Mouse (Mus musculus) stomach, embryonic 14.5 days (tissue): ENCODE data around the gene Gse1. TPM values are rescaled to one million over a fixed set of nuclear protein-coding genes. Genes with fewer than 3 reads are reported as not detected.

Experiments
- ATAC-seq: fragments of 200-750 bp; cut with Nextera tagmentation; 2 replicates; pipeline ENCODE4 v1.8.0; 2017; ENCODE audit warnings: low read depth, moderate TSS enrichment; ENCODE audit not compliant: insufficient number of reproducible peaks, insufficient read depth, low FRiP score
- H3K27ac ChIP-seq: fragments of 300-500 bp; sonication (generic); 2 replicates; pipeline ENCODE4 v1.5.1; 2014; ENCODE audit warnings: mild to moderate bottlenecking, low read length, moderate library complexity, mixed read lengths
- H3K27me3 ChIP-seq: fragments of 300-500 bp; sonication (generic); 2 replicates; pipeline ENCODE4 v1.6.1; 2014; ENCODE audit warnings: low read length, control low read depth, mixed read lengths; ENCODE audit not compliant: control insufficient read depth, insufficient read depth
- H3K36me3 ChIP-seq: fragments of 300-500 bp; sonication (generic); 2 replicates; pipeline ENCODE4 v1.6.1; 2014; ENCODE audit warnings: mild to moderate bottlenecking, control low read depth, low read length, moderate library complexity, mixed read lengths; ENCODE audit not compliant: control insufficient read depth, insufficient read depth
- H3K4me1 ChIP-seq: fragments of 300-500 bp; sonication (generic); 2 replicates; pipeline ENCODE4 v1.6.1; 2014; ENCODE audit warnings: low read length, control low read depth, mixed read lengths; ENCODE audit not compliant: control insufficient read depth, insufficient read depth
- H3K4me2 ChIP-seq: fragments of 300-500 bp; sonication (generic); replicated peaks from 2 replicates; pipeline ENCODE4 v1.6.1; 2014; ENCODE audit warnings: low read depth, low read length, control low read depth
- H3K4me3 ChIP-seq: fragments of 300-500 bp; sonication (generic); 2 replicates; pipeline ENCODE4 v1.5.1; 2014; ENCODE audit warnings: low read depth, low read length, control low read depth
- H3K9ac ChIP-seq: fragments of 300-500 bp; sonication (generic); replicated peaks from 2 replicates; pipeline ENCODE4 v1.6.1; 2014; ENCODE audit warnings: low read depth, mild to moderate bottlenecking, control low read depth, low read length, moderate library complexity, mixed read lengths
- H3K9me3 ChIP-seq: fragments of 300-500 bp; sonication (generic); 2 replicates; pipeline ENCODE4 v1.6.1; 2016; ENCODE audit warnings: low read depth, low read length, control low read depth; ENCODE audit not compliant: control insufficient read depth
- WGBS: fragments of 180-500 bp; shearing (Covaris S2); extraction: QIAGEN DNeasy Blood & Tissue Kit; methylation state at CpG from one replicate; pipeline ENCODE4 v1.1.7; 2014; 5-methylcytosine and 5-hydroxymethylcytosine counted together
- polyA plus RNA-seq: library from polyadenylated mRNA; unstranded; fragments of >200 nt; fragmentation: Nextera tagmentation; extraction: Ambion mirVana; gene quantifications from 2 replicates; pipeline ENCODE4 v1.2.1, GENCODE M21; 2014

Gene Gse1
- polyA plus RNA-seq, 1 experiment from 2014 or later: 11.1 TPM

DNA sequence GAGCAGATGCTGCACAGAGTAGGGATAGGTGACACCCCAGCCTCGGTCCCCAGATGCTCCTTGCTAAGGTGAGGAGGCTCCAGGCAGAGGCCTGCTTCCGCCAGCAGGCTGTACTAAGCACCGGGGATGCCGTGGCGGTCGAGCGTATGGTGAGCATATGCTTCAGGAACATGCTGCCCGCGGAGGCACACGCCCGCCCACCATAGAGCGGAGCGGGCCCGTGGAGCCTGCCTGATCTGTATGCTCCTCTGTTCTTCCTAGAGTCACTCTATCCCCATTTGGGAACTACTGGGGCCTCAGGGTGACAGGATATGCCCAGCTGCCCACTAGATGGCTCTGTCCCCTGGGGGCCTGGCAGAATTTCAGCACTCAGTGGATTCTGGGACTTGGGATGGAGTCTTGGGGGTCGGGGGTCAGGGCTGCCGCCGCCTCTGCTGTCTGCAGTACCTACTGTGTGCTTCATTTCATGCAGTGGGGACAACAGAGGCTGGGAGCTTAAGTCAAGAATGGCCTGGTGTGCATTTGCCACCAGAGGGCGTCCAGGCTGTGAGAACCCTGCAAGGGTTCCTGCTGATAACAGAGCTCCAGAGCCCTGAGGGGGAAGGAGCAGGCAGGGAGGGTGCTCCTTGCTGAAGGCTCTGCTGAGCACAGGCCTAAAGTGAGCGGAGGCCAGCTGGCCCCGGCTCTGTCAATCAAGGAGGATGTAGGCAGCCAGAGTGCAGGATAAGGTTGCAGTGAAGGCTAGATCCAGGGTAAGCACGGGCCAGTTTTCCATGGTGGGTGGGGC is 60.1 kb downstream of the Gse1 start:
- Histone ChIP-seq H3K9ac (no peak overlapping the region), H3K36me3 (no peaks in the 10 kb centered on the region), H3K9me3 (no peaks in the 10 kb centered on the region), H3K27me3 (no peaks in the 10 kb centered on the region), H3K4me3 (no peak overlapping the region), H3K27ac (no peak overlapping the region), H3K4me2 (no peak overlapping the region), H3K4me1 (peaks cover 57% of the 10 kb centered on the region)
- ATAC-seq: 0 out of 2 replicates have a peak, but pooled peaks have one; percentile 38
- WGBS: 54% methylated on average over 21 of the region's 21 CpGs

DNA sequence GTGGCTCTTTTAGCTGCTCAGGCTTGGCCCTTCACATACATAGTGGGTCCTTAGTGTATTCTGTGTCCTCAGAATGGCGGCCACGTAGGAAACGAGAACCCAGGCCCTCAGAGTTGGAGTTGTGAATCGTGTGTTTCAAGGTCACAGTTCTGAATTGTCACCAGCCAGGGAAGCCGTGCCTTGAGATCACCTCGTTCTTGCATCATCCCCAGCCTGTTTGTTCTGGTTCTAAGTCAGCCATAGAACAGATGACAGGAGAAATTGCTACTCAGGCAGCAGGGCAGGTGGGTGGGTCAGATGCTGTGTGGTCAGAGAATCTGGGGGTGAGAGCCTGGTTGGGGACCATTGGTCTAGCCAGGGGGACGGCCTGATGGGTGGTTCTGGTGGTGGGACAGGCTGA is 60.9 kb downstream of the Gse1 start:
- 82% methylated on average over 7 of the region's 7 CpGs for WGBS
- H3K27ac ChIP-seq: no peak overlapping the region
- no peak overlapping the region for H3K9ac ChIP-seq
- ATAC-seq: no peak
- H3K4me1 ChIP-seq: peaks cover 55% of the 10 kb centered on the region
- no peak overlapping the region for H3K4me2 ChIP-seq
- no peak overlapping the region for H3K4me3 ChIP-seq
- H3K27me3 ChIP-seq: no peaks in the 10 kb centered on the region
- no peaks in the 10 kb centered on the region for H3K36me3 ChIP-seq
- no peaks in the 10 kb centered on the region for H3K9me3 ChIP-seq

DNA sequence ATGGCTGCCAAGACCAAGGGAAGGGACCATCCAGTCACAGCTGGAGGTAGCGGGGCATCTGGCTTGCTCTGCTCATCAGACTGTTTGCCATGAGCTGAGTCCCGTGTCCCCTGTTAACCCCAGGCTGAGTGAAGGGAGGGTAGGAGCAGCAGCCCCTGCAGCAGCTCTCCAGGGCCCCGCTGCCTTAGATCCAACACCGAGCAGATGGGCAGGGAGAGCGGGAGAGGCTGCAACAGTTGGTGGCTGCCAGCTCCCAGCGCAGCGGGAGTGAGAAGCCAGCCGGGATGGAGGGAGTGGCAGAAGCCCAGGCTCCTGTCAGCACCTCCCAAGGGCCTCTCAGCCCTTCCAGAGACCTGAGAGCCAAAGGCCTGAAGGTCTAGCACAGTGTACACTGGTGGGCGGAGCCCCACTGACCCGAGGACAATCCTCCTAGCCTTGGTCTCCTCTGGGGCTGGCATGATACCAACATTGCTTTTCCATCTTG is 61.5 kb downstream of the Gse1 start:
- peak overlapping the region; percentile 44; the same call in 1 of the 2 replicates for H3K27ac ChIP-seq
- H3K9ac ChIP-seq: no peak overlapping the region

DNA sequence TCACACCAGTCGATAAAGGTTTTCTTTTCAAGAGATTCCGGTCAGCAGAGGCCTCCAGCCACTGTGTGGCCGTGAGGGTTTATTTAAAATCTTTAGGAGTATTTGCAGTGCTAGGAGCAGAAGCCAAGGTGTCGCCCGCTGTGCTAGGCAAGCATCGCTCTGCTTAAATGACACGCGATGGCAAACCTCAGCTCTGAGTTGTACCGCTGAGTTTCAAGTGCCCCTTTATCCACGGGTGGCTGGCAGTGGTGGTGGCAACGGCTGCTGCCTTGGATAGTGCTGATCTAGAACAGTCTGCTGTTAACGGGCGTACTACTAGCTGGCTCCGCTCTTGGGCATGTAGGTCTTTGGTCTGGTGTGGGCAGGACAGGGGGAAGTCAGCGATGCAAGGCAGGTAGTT is 62.4 kb downstream of the Gse1 start:
- H3K4me2 ChIP-seq: no peak overlapping the region
- no peak overlapping the region for H3K9ac ChIP-seq
- no peak for ATAC-seq
- H3K27ac ChIP-seq: peak overlapping the region; percentile 44; the same call in 1 of the 2 replicates
- H3K9me3 ChIP-seq: no peaks in the 10 kb centered on the region
- no peaks in the 10 kb centered on the region for H3K36me3 ChIP-seq
- no peaks in the 10 kb centered on the region for H3K27me3 ChIP-seq
- no peak overlapping the region for H3K4me3 ChIP-seq
- H3K4me1 ChIP-seq: peaks cover 53% of the 10 kb centered on the region
- WGBS: 71% methylated on average over 15 of the region's 15 CpGs

More for the DNA sequence above, 61.5 kb downstream of the Gse1 start:
- H3K4me2 ChIP-seq: no peak overlapping the region
- H3K4me3 ChIP-seq: no peak overlapping the region
- no peaks in the 10 kb centered on the region for H3K36me3 ChIP-seq
- peaks cover 53% of the 10 kb centered on the region for H3K4me1 ChIP-seq
- no peak for ATAC-seq
- WGBS: 37% methylated on average over 10 of the region's 10 CpGs
- no peaks in the 10 kb centered on the region for H3K27me3 ChIP-seq
- H3K9me3 ChIP-seq: no peaks in the 10 kb centered on the region

DNA sequence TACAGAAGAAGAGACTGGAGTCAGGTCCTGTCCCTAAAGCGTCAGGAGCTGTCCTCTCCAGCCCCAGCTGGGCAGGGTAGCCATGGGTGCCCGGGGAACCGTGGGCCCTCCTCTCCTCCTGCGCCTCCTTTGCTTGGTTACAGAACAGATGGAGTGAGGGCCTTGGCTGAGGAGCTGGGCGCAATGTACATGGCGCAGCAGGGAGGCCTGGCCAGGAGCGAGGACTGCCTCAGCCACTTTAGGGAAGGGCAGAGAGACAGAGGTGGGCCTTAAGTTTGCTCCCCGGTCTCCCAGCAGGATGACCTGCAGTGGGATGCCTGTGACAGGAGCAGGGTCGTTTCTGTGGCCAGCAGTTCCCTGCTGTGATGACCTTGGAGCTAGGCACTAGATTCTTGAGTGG is 63.4 kb downstream of the Gse1 start:
- 0 out of 2 replicates have a peak overlapping the region, but pooled peaks have one; percentile 2 for H3K27ac ChIP-seq
- no peaks in the 10 kb centered on the region for H3K27me3 ChIP-seq
- no peaks in the 10 kb centered on the region for H3K9me3 ChIP-seq
- no peak overlapping the region for H3K9ac ChIP-seq
- H3K4me2 ChIP-seq: no peak overlapping the region
- peaks cover 59% of the 10 kb centered on the region for H3K4me1 ChIP-seq
- no peaks in the 10 kb centered on the region for H3K36me3 ChIP-seq
- no peak for ATAC-seq
- no peak overlapping the region for H3K4me3 ChIP-seq
- WGBS: 85% methylated on average over 9 of the region's 9 CpGs

DNA sequence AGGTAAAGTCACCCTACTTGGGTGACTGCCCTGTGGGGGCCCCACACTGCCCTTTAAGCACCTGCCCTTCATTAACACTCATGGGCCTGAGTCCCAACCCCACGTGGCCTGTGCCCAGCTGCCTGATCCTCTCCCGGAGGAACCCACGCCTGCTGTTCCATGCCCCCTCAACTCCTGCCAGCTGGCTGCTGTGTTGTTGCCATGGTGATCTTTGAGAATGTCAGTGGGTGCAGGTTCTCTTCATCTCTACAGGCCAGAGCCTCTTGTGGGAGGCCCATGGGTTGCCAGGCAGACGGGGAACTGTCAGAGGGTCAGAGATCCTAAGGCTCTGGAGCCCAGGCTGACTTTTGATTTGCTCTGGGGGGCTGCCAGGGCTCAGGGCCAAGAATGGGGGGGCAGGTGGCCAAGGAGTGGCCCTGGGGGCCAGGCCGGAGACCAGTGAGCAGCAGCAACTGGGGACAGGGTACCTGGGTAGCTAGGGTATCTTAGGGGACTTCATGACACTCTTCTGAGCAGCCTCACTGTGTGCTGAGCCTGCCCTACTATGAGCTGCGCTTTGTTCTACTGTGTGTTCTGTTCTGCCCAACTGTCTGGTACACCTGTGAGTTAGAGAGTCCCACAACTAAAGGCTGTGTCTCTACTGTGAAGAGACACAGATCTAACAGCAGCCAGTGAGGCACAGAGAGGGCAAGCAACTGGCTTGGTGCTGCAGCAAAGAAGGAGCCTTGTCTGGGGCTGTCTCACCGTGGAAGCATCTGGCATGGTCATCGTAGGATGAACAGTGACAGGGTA is 64.3 kb downstream of the Gse1 start:
- no peak overlapping the region for H3K9ac ChIP-seq
- no peaks in the 10 kb centered on the region for H3K27me3 ChIP-seq
- 56% methylated on average over 8 of the region's 8 CpGs for WGBS

DNA sequence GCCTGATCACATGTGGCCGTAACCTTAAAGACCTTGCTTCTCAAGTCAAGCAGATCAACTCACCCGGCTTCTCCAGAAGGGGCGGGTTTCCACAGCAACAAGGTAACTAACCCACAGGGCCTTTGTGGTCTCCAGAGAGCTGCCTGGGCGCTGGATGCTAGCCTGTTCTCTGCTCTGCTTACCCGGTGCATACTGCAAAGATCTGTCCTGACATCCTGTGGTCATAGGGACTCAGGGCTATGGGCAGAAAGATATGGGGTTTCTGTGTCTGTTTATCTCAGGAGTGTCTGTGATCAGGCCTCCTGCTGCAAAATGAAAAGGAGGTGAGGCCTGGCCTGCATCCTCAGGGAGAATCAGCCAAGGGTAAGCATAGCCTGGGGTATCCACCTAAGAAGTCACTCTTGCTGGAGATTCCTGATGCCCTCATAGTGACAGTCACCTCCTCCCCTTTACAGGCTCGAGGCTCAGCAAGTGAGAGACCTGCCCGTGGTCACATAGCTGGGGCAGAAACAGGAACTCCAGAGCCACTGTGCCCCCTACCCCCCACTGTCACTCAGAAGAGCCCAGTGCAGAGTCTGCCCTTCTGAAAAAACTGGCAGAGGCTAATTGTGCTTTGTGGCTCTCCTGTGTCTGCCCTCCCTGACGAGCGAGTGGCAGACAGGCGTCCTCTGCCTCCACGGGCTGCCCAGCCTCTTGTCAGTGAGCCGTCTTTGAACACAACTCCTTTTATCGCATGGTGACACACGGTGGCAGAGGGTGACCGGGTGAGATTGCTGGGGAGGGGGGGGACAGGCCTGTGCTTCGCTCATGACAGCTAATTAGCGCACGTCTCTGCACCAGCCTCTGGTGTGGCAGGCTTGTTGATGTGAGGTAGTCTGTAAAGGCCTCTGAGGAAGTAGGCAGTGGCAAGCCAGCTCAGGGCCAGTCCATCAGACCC is 65.4 kb downstream of the Gse1 start:
- H3K9me3 ChIP-seq: no peaks in the 10 kb centered on the region
- 0 out of 2 replicates have a peak, but pooled peaks have one; percentile 7 for ATAC-seq
- no peak overlapping the region for H3K4me3 ChIP-seq
- no peaks in the 10 kb centered on the region for H3K36me3 ChIP-seq
- H3K27ac ChIP-seq: no peak overlapping the region
- WGBS: 49% methylated on average over 18 of the region's 18 CpGs
- H3K4me2 ChIP-seq: no peak overlapping the region
- H3K9ac ChIP-seq: no peak overlapping the region
- peaks cover 62% of the 10 kb centered on the region for H3K4me1 ChIP-seq
- H3K27me3 ChIP-seq: no peaks in the 10 kb centered on the region

More for the DNA sequence above, 64.3 kb downstream of the Gse1 start:
- H3K4me1 ChIP-seq: peaks cover 62% of the 10 kb centered on the region
- H3K4me2 ChIP-seq: no peak overlapping the region
- H3K4me3 ChIP-seq: no peak overlapping the region
- ATAC-seq: no peak
- no peaks in the 10 kb centered on the region for H3K36me3 ChIP-seq
- H3K27ac ChIP-seq: peak overlapping the region; percentile 21; the same call in 1 of the 2 replicates
- H3K9me3 ChIP-seq: no peaks in the 10 kb centered on the region
